Mouse (Mus musculus): ENCODE data around the gene Cltc. TPM values are rescaled to one million over a fixed set of nuclear protein-coding genes. Genes with fewer than 3 reads are reported as not detected.

Gene Cltc
- polyA plus RNA-seq, 1 experiment from 2014 or later = 164 TPM

- Histone ChIP-seq H3K36me3 (peaks cover 8% of the 10 kb centered on the region), H3K9ac (no peak overlapping the region), H3K4me3 (no peak overlapping the region), H3K27ac (replicated peaks) (no peak overlapping the region), H3K4me1 (replicated peaks) (no peaks in the 10 kb centered on the region), H3K27me3 (no peaks in the 10 kb centered on the region), H3K9me3 (no peaks in the 10 kb centered on the region), H3K4me2 (no peak overlapping the region)
- no peak for ATAC-seq (ENCODE audit: low FRiP score, low read depth)
- WGBS = 85% methylated on average over 8 of the region's 8 CpGs
Measured at GRCm38 (mm10) chr11:86737301-86738000, 19.9 kb downstream of the Cltc start.

- Histone ChIP-seq H3K36me3 (peaks cover 21% of the 10 kb centered on the region), H3K4me3 (no peak overlapping the region), H3K27me3 (no peaks in the 10 kb centered on the region), H3K27ac (replicated peaks) (no peak overlapping the region), H3K9ac (no peak overlapping the region), H3K4me1 (replicated peaks) (no peaks in the 10 kb centered on the region), H3K4me2 (no peak overlapping the region), H3K9me3 (no peaks in the 10 kb centered on the region)
- ATAC-seq (ENCODE audit: low FRiP score, low read depth) = no peak
- WGBS = 96% methylated on average over 4 of the region's 4 CpGs
Measured at GRCm38 (mm10) chr11:86734993-86735392, 22.4 kb downstream of the Cltc start.

GRCm38 (mm10) chr11:86734241-86734939 lies 23.0 kb downstream of the Cltc start:
- 71% methylated on average over 10 of the region's 10 CpGs for WGBS

GRCm38 (mm10) chr11:86731443-86731842 lies 25.9 kb downstream of the Cltc start:
- Histone ChIP-seq H3K27ac (replicated peaks) (no peak overlapping the region), H3K4me2 (no peak overlapping the region), H3K4me3 (no peak overlapping the region), H3K27me3 (no peaks in the 10 kb centered on the region), H3K9ac (no peak overlapping the region), H3K9me3 (no peaks in the 10 kb centered on the region), H3K36me3 (peaks cover 42% of the 10 kb centered on the region), H3K4me1 (replicated peaks) (no peaks in the 10 kb centered on the region)
- WGBS = 92% methylated on average over 2 of the region's 2 CpGs
- ATAC-seq (ENCODE audit: low FRiP score, low read depth) = no peak

More at GRCm38 (mm10) chr11:86734241-86734939, 23.0 kb downstream of the Cltc start:
- no peak overlapping the region for H3K4me2 ChIP-seq
- no peaks in the 10 kb centered on the region for H3K9me3 ChIP-seq
- H3K4me1 ChIP-seq (replicated peaks) = no peaks in the 10 kb centered on the region
- ATAC-seq (ENCODE audit: low FRiP score, low read depth) = no peak
- no peaks in the 10 kb centered on the region for H3K27me3 ChIP-seq
- H3K27ac ChIP-seq (replicated peaks) = no peak overlapping the region
- no peak overlapping the region for H3K9ac ChIP-seq
- peaks cover 24% of the 10 kb centered on the region for H3K36me3 ChIP-seq
- H3K4me3 ChIP-seq = no peak overlapping the region

GRCm38 (mm10) chr11:86725607-86726006 lies 31.8 kb downstream of the Cltc start:
- Histone ChIP-seq H3K27ac (replicated peaks) (no peak overlapping the region), H3K27me3 (no peaks in the 10 kb centered on the region), H3K9me3 (no peaks in the 10 kb centered on the region), H3K4me2 (no peak overlapping the region), H3K4me3 (no peak overlapping the region), H3K36me3 (peaks cover 56% of the 10 kb centered on the region), H3K4me1 (replicated peaks) (no peaks in the 10 kb centered on the region), H3K9ac (no peak overlapping the region)
- ATAC-seq (ENCODE audit: low FRiP score, low read depth) = no peak

- Histone ChIP-seq H3K36me3 (peaks cover 61% of the 10 kb centered on the region), H3K4me1 (replicated peaks) (no peaks in the 10 kb centered on the region), H3K4me3 (no peak overlapping the region), H3K9me3 (no peaks in the 10 kb centered on the region), H3K4me2 (no peak overlapping the region), H3K9ac (no peak overlapping the region), H3K27me3 (no peaks in the 10 kb centered on the region), H3K27ac (replicated peaks) (no peak overlapping the region)
- WGBS = 94% methylated on average over 7 of the region's 7 CpGs
- no peak for ATAC-seq (ENCODE audit: low FRiP score, low read depth)
Measured at GRCm38 (mm10) chr11:86724982-86725381, 32.4 kb downstream of the Cltc start.

GRCm38 (mm10) chr11:86724004-86724403 lies 33.4 kb downstream of the Cltc start:
- Histone ChIP-seq H3K27ac (replicated peaks) (no peak overlapping the region), H3K4me2 (no peak overlapping the region), H3K36me3 (peaks cover 64% of the 10 kb centered on the region), H3K27me3 (no peaks in the 10 kb centered on the region), H3K9me3 (no peaks in the 10 kb centered on the region), H3K9ac (no peak overlapping the region), H3K4me3 (no peak overlapping the region), H3K4me1 (replicated peaks) (no peaks in the 10 kb centered on the region)
- WGBS = 94% methylated on average over 3 of the region's 3 CpGs
- ATAC-seq (ENCODE audit: low FRiP score, low read depth) = no peak

GRCm38 (mm10) chr11:86719390-86719789 lies 38.0 kb downstream of the Cltc start:
- H3K27me3 ChIP-seq = no peaks in the 10 kb centered on the region
- no peak overlapping the region for H3K4me2 ChIP-seq
- no peak overlapping the region for H3K4me3 ChIP-seq
- no peak for ATAC-seq (ENCODE audit: low FRiP score, low read depth)
- no peak overlapping the region for H3K27ac ChIP-seq (replicated peaks)
- H3K36me3 ChIP-seq = peaks cover 69% of the 10 kb centered on the region
- no peaks in the 10 kb centered on the region for H3K9me3 ChIP-seq
- WGBS = 93% methylated on average over 8 of the region's 8 CpGs
- no peak overlapping the region for H3K9ac ChIP-seq
- H3K4me1 ChIP-seq (replicated peaks) = no peaks in the 10 kb centered on the region

- no peaks in the 10 kb centered on the region for H3K27me3 ChIP-seq
- H3K4me2 ChIP-seq = no peak overlapping the region
- WGBS = 96% methylated on average over 3 of the region's 3 CpGs
- ATAC-seq (ENCODE audit: low FRiP score, low read depth) = no peak
- no peak overlapping the region for H3K27ac ChIP-seq (replicated peaks)
- no peak overlapping the region for H3K4me3 ChIP-seq
- no peaks in the 10 kb centered on the region for H3K4me1 ChIP-seq (replicated peaks)
- H3K36me3 ChIP-seq = peaks cover 66% of the 10 kb centered on the region
- H3K9me3 ChIP-seq = no peaks in the 10 kb centered on the region
- H3K9ac ChIP-seq = no peak overlapping the region
Measured at GRCm38 (mm10) chr11:86718369-86718768, 39.0 kb downstream of the Cltc start.

- H3K9ac ChIP-seq = no peak overlapping the region
- H3K4me2 ChIP-seq = no peak overlapping the region
- no peaks in the 10 kb centered on the region for H3K9me3 ChIP-seq
- no peaks in the 10 kb centered on the region for H3K4me1 ChIP-seq (replicated peaks)
- 87% methylated on average over 6 of the region's 6 CpGs for WGBS
- H3K27ac ChIP-seq (replicated peaks) = no peak overlapping the region
- no peaks in the 10 kb centered on the region for H3K27me3 ChIP-seq
- ATAC-seq (ENCODE audit: low FRiP score, low read depth) = no peak
- H3K4me3 ChIP-seq = no peak overlapping the region
- H3K36me3 ChIP-seq = peaks cover 61% of the 10 kb centered on the region
Measured at GRCm38 (mm10) chr11:86717306-86718065, 39.9 kb downstream of the Cltc start.

- no peak overlapping the region for H3K4me2 ChIP-seq
- H3K4me3 ChIP-seq = no peak overlapping the region
- no peak overlapping the region for H3K27ac ChIP-seq (replicated peaks)
- no peak overlapping the region for H3K9ac ChIP-seq
- H3K9me3 ChIP-seq = no peaks in the 10 kb centered on the region
- H3K4me1 ChIP-seq (replicated peaks) = no peaks in the 10 kb centered on the region
- no peaks in the 10 kb centered on the region for H3K27me3 ChIP-seq
- no peak for ATAC-seq (ENCODE audit: low FRiP score, low read depth)
- H3K36me3 ChIP-seq = peaks cover 68% of the 10 kb centered on the region
Measured at GRCm38 (mm10) chr11:86714606-86715005, 42.8 kb downstream of the Cltc start.

- Histone ChIP-seq H3K4me3 (no peak overlapping the region), H3K27ac (replicated peaks) (no peak overlapping the region), H3K36me3 (peaks cover 80% of the 10 kb centered on the region), H3K4me2 (no peak overlapping the region), H3K9me3 (no peaks in the 10 kb centered on the region), H3K9ac (no peak overlapping the region), H3K4me1 (replicated peaks) (no peaks in the 10 kb centered on the region), H3K27me3 (no peaks in the 10 kb centered on the region)
- WGBS = 94% methylated on average over 4 of the region's 4 CpGs
- no peak for ATAC-seq (ENCODE audit: low FRiP score, low read depth)
Measured at GRCm38 (mm10) chr11:86701151-86701550, 56.2 kb downstream of the Cltc start.

All from hindbrain, embryonic 15.5 days (tissue).